Mouse (Mus musculus): ENCODE results near the gene Gm20683. TPM values are rescaled to one million over a fixed set of nuclear protein-coding genes. Genes with fewer than 3 reads are reported as not detected.
"Not testable (repeated sequence)": the region's sequence is repeated elsewhere in the genome, so short reads cannot be mapped to it uniquely, and the experiment has no call there.

Gene Gm20683
- polyA plus RNA-seq, 1 experiment, result 26.6 TPM

DNA sequence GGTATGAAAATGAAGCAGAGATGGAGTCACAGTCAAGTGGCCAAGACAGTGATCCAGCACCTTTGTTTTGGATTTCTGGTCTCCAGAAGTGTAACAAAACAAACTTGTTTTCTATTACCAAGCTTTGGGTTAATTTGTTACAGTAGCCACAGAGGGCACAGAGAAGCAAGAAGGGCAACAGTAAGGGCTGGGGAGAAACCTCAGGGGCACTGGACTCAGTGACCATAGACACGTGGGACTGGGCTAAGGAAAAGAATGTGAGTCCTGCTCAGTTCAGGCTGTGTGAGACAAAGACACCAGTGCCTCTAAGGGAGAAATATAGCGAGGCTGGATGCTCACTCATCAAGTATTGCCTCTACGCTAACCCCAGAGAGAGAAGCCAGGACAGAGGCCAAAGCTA is 31.1 kb upstream of the Gm20683 start:
- DNase-seq (ENCODE audit: low read depth), result no peak
- TF ChIP-seq CTCF (IDR thresholded peaks at IDR 0.05; ENCODE audit: borderline replicate concordance, extremely low read depth, insufficient read depth, insufficient read length) (no peak), POLR2A (IDR thresholded peaks at IDR 0.05; ENCODE audit: borderline replicate concordance, extremely low read depth, insufficient read depth, insufficient read length, poor library complexity, severe bottlenecking) (no peak)

DNA sequence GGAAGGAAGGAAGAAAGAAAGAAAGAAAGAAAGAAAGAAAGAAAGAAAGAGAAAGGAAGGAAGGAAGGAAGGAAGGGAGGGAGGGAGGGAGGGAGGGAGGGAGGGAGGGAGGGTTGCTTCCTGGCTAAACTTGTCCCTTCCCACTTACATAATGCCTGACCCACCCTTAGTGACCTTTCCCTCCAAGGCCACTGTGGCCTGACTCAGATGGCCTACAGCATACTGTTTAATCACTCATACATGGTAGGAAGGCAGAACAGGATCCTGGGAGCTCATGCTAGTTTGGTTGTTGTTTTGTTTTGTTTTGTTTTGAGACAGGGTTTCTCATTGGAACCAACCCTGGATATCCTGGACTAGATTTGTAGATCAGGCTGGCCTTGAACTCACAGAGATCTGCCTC is 30.0 kb upstream of the Gm20683 start:
- DNase-seq (ENCODE audit: low read depth), result not testable (repeated sequence)

GRCm38 (mm10) chr17:25869954-25870353 is 28.4 kb upstream of the Gm20683 start:
- no peak for DNase-seq (ENCODE audit: low read depth)
- TF ChIP-seq CTCF (IDR thresholded peaks at IDR 0.05; ENCODE audit: borderline replicate concordance, extremely low read depth, insufficient read depth, insufficient read length), result no peak
- TF ChIP-seq POLR2A (IDR thresholded peaks at IDR 0.05; ENCODE audit: borderline replicate concordance, extremely low read depth, insufficient read depth, insufficient read length, poor library complexity, severe bottlenecking), result no peak

GRCm38 (mm10) chr17:25869498-25869897 is 27.9 kb upstream of the Gm20683 start:
- DNase-seq (ENCODE audit: low read depth), result no peak
- no peak for TF ChIP-seq CTCF (IDR thresholded peaks at IDR 0.05; ENCODE audit: borderline replicate concordance, extremely low read depth, insufficient read depth, insufficient read length)
- TF ChIP-seq POLR2A (IDR thresholded peaks at IDR 0.05; ENCODE audit: borderline replicate concordance, extremely low read depth, insufficient read depth, insufficient read length, poor library complexity, severe bottlenecking), result no peak

DNA sequence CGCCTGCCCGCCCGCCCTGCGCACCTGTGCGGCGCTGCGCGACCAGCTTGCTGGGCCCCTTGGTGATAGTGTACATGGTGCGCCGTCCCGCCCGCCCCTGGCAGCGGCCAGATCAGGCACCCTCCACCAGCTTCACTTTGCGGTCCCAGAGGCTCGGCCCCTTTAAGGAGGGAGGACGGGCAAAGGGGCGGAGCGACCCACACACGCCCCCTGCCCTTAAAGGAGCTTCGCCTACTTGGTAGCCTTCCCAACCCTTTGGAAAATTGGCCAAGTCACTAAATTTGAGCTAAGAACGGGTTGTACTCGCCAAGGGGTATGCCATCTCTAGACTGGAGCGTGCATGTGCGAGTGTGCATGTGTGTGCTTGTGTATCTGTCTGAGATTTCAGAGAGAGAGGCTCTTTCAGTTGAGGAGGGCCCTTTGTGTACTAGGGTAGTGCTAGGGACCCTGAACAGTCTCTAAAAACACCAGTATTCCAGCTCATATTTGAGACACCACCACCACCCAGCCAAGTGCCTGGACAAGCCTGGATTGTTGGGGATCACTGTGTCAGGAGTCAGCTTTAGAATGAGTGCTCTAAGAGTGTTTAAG is 27.1 kb upstream of the Gm20683 start, which contains the start of gene Mcrip2:
Gene Mcrip2 (minus strand): TSS at position 164 of the 591 bp plus-strand sequence.
- peak; percentile 92 for DNase-seq (ENCODE audit: low read depth)
- TF ChIP-seq POLR2A (IDR thresholded peaks at IDR 0.05; ENCODE audit: borderline replicate concordance, extremely low read depth, insufficient read depth, insufficient read length, poor library complexity, severe bottlenecking), result 0 out of 2 replicates have a peak, but pooled peaks have one; percentile 18
- no peak for TF ChIP-seq CTCF (IDR thresholded peaks at IDR 0.05; ENCODE audit: borderline replicate concordance, extremely low read depth, insufficient read depth, insufficient read length)

DNA sequence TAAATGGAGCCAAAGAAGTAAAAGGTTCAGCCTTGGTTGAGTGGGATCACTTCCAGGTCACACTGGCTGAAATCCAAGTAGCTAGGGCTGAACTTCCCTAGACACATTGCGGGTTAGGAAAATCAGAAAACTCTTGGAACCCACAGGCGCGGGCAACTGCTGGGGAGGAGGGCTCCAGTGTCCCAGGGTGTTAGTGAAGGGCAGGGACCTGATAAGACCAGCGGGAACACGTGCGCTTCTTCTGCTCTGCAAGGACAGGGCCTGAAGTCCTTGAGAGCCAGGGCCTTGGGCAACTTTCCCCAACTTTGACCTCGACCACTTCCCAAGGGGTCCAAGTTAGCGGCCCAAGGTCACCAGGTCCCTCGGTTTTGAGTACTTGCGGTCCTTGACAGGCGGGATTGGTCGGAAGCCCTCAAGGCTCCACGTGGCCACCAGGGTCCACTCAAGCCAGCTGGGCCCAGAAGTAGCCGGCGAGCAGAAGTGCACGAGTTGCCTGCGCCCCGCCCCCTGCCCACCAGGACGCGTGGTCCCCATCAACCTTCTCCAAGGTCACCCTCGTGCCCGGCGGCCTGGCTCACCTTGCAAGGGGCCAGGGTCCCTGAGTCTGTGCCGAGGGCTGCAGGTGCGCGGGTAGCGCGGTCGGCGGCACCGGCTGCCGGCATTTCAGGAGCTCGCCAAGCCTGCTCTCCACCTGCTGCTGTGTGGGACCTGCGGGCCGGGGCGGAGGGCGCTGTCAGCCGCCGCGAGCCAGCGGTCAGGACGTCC is 26.5 kb upstream of the Gm20683 start:
- no peak for DNase-seq (ENCODE audit: low read depth)
- TF ChIP-seq POLR2A (IDR thresholded peaks at IDR 0.05; ENCODE audit: borderline replicate concordance, extremely low read depth, insufficient read depth, insufficient read length, poor library complexity, severe bottlenecking) (no peak), CTCF (IDR thresholded peaks at IDR 0.05; ENCODE audit: borderline replicate concordance, extremely low read depth, insufficient read depth, insufficient read length) (no peak)

DNA sequence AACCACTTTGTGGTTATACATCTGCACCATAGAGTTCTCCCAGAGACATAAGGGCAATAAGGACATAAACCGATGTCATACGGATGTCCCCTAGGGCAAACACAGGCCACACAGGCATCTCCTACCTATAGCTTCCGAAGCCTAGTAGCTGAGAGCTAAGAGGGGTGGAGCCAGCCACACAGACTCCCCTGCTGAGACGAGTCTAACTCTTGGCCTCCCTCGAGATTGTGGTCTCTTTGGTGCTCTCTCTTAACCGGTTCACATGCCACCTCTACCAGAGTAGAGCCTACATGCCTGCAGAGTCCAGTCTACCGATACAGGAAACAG is 25.9 kb upstream of the Gm20683 start:
- TF ChIP-seq CTCF (IDR thresholded peaks at IDR 0.05; ENCODE audit: borderline replicate concordance, extremely low read depth, insufficient read depth, insufficient read length) (no peak), POLR2A (IDR thresholded peaks at IDR 0.05; ENCODE audit: borderline replicate concordance, extremely low read depth, insufficient read depth, insufficient read length, poor library complexity, severe bottlenecking) (no peak)
- DNase-seq (ENCODE audit: low read depth), result no peak

DNA sequence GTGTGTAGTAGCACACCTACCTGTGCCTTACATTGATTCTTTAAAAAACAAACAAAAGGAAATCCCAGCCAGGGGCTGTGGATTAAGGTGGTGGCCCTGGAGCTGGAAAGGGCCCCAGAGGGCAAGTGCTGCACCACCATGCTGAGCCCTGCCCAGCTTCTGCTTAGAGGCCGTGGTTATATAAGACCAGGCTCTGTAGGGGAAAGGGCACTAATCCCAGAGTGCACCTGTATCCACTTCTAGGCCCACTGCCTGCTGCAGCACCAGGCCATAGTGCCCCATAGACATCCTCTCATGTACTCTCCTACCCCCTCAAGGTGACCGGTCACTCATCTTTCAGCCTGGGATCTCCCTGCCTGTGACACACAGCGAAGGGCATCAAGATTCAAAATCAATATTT is 24.6 kb upstream of the Gm20683 start:
- TF ChIP-seq CTCF (IDR thresholded peaks at IDR 0.05; ENCODE audit: borderline replicate concordance, extremely low read depth, insufficient read depth, insufficient read length), result no peak
- no peak for TF ChIP-seq POLR2A (IDR thresholded peaks at IDR 0.05; ENCODE audit: borderline replicate concordance, extremely low read depth, insufficient read depth, insufficient read length, poor library complexity, severe bottlenecking)
- DNase-seq (ENCODE audit: low read depth), result no peak

DNA sequence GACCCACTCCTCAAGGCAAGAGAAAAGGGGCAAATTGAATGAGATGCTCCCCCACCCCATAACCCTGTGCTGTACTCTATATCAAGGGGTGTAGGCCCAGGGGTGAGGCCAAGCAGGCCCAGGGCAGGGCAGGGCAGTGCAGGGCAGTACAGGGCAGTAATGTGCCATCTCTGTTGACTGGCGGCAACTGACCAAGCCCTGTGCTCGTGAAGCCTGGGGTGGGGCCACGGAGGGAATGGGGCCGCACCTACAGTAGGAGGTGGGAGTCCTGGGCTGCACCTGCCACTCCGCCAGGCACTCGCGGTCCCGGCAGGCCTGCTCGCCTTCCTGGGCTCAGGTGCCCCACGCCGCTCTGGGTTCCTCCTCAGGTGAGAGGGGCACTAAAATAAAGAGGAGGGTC is 23.7 kb upstream of the Gm20683 start:
- no peak for DNase-seq (ENCODE audit: low read depth)
- TF ChIP-seq CTCF (IDR thresholded peaks at IDR 0.05; ENCODE audit: borderline replicate concordance, extremely low read depth, insufficient read depth, insufficient read length), result no peak
- no peak for TF ChIP-seq POLR2A (IDR thresholded peaks at IDR 0.05; ENCODE audit: borderline replicate concordance, extremely low read depth, insufficient read depth, insufficient read length, poor library complexity, severe bottlenecking)

DNA sequence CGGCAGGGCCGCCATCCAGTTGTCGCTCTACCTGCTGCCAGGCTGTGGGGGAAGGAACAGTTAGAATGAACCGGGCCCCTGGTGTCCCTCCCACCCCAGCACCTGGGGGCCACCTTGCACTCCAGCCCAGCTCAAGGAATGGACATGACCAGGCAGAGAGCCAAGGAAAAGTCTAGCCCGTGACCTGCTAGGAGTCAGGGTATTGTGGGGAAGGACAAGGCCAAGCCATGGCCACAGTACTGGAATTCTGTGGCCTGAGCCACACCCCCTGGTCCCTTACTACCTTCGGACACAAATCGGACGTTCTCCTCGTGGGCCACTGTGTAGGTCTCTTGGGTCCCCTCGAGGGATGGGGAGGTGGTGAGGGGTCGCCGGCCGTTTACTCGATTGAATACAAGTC is 22.7 kb upstream of the Gm20683 start:
- no peak for TF ChIP-seq CTCF (IDR thresholded peaks at IDR 0.05; ENCODE audit: borderline replicate concordance, extremely low read depth, insufficient read depth, insufficient read length)
- no peak for TF ChIP-seq POLR2A (IDR thresholded peaks at IDR 0.05; ENCODE audit: borderline replicate concordance, extremely low read depth, insufficient read depth, insufficient read length, poor library complexity, severe bottlenecking)
- DNase-seq (ENCODE audit: low read depth), result no peak

GRCm38 (mm10) chr17:25863681-25864080 is 22.1 kb upstream of the Gm20683 start:
- TF ChIP-seq POLR2A (IDR thresholded peaks at IDR 0.05; ENCODE audit: borderline replicate concordance, extremely low read depth, insufficient read depth, insufficient read length, poor library complexity, severe bottlenecking) (no peak), CTCF (IDR thresholded peaks at IDR 0.05; ENCODE audit: borderline replicate concordance, extremely low read depth, insufficient read depth, insufficient read length) (no peak)
- no peak for DNase-seq (ENCODE audit: low read depth)

Data from brain, embryonic 14.5 days (tissue).